Mouse (Mus musculus) liver, embryonic 14.5 days (tissue): ENCODE measurements around the gene Ifi203. TPM values are rescaled to one million over a fixed set of nuclear protein-coding genes. Genes with fewer than 3 reads are reported as not detected.
"Not testable (repeated sequence)": the region's sequence is repeated elsewhere in the genome, so short reads cannot be mapped to it uniquely, and the experiment has no call there.

Experiments
- ATAC-seq: fragments of 200-750 bp; cut with Nextera tagmentation; 2 replicates; pipeline ENCODE4 v1.8.0; 2017; ENCODE audit warnings: moderate number of reproducible peaks, mild to moderate bottlenecking, moderate library complexity; ENCODE audit not compliant: insufficient read depth
- DNase-seq, 3 experiments: peaks; one replicate each; pipeline ENCODE4 v3.0.0-alpha.2; 2012 to 2013; ENCODE audit warnings: low read depth in 3 of 3, low spot score in 3 of 3
- H3K27ac ChIP-seq: fragments of 300-500 bp; sonication (generic); 2 replicates; pipeline ENCODE4 v1.5.1; 2014; ENCODE audit warnings: moderate library complexity, mild to moderate bottlenecking, control low read depth, inconsistent platforms
- H3K27me3 ChIP-seq: fragments of 300-500 bp; sonication (generic); 2 replicates; pipeline ENCODE4 v1.6.1; 2014; ENCODE audit warnings: mild to moderate bottlenecking, low read length, moderate library complexity; ENCODE audit not compliant: control insufficient read depth, insufficient read depth
- H3K36me3 ChIP-seq: fragments of 300-500 bp; sonication (generic); replicated peaks from 2 replicates; pipeline ENCODE4 v1.6.1; 2014; ENCODE audit warnings: low read depth; ENCODE audit not compliant: control insufficient read depth, insufficient read depth
- H3K4me1 ChIP-seq, 2 experiments: fragments of 200-500 bp in 1 of 2; fragments of 300-500 bp in 1 of 2; sonication (generic) in 1 of 2; replicated peaks; 2 replicates each; pipeline ENCODE4 v1.6.1; 2012 to 2014; ENCODE audit warnings: antibody characterized with exemption in 1 of 2, inconsistent platforms in 1 of 2, low read length in 1 of 2; ENCODE audit not compliant: control insufficient read depth in 2 of 2, insufficient read depth in 2 of 2
- H3K4me2 ChIP-seq: fragments of 300-500 bp; sonication (generic); 2 replicates; pipeline ENCODE4 v1.6.1; 2014; ENCODE audit warnings: low read depth, mild to moderate bottlenecking, control low read depth, moderate library complexity
- H3K4me3 ChIP-seq, 2 experiments: fragments of 200-500 bp in 1 of 2; fragments of 300-500 bp in 1 of 2; sonication (generic) in 1 of 2; 2 replicates each; pipeline ENCODE4 v1.5.1; 2012 to 2014; ENCODE audit warnings: low read depth in 2 of 2, low read length in 2 of 2, mild to moderate bottlenecking in 2 of 2, control low read depth in 1 of 2, inconsistent platforms in 1 of 2, moderate library complexity in 1 of 2; ENCODE audit not compliant: insufficient read depth in 1 of 2
- H3K9ac ChIP-seq: fragments of 300-500 bp; sonication (generic); replicated peaks from 2 replicates; pipeline ENCODE4 v1.6.1; 2014; ENCODE audit warnings: mild to moderate bottlenecking, control low read depth, moderate library complexity
- H3K9me3 ChIP-seq: fragments of 300-500 bp; sonication (generic); 2 replicates; pipeline ENCODE4 v1.6.1; 2016; ENCODE audit warnings: low read length, mixed read lengths; ENCODE audit not compliant: control insufficient read depth
- WGBS: fragments of 180-500 bp; shearing (Covaris S2); extraction: QIAGEN DNeasy Blood & Tissue Kit; methylation state at CpG from one replicate; pipeline ENCODE4 v1.1.7; 2014; ENCODE audit not compliant: insufficient replicate concordance; 5-methylcytosine and 5-hydroxymethylcytosine counted together
- polyA plus RNA-seq, 2 experiments: library from polyadenylated mRNA; depleted of rRNA in 1 of 2; stranded (reverse) in 1 of 2; unstranded in 1 of 2; fragments of >200 nt; fragmentation: Nextera tagmentation in 1 of 2; extraction: Ambion mirVana in 1 of 2; gene quantifications; 2 replicates each; pipeline versions ENCODE4 v1.2.1 to v1.2.3; 2012 to 2014

Ifi203 gene
- polyA plus RNA-seq, 2 experiments = 1.4 to 2.9 TPM

GRCm38 (mm10) chr1:173887026-173887787, 55.3 kb downstream of the Ifi203 start:
- H3K9ac ChIP-seq, H3K9me3 ChIP-seq, H3K4me1 ChIP-seq, H3K36me3 ChIP-seq, H3K4me2 ChIP-seq, H3K4me3 ChIP-seq, DNase-seq, H3K27me3 ChIP-seq, H3K27ac ChIP-seq, ATAC-seq: not testable (repeated sequence)
- 0% methylated on average over 1 of the region's 2 CpGs for WGBS

- not testable (repeated sequence) for ATAC-seq, DNase-seq, H3K27ac ChIP-seq, H3K9me3 ChIP-seq, H3K27me3 ChIP-seq, H3K9ac ChIP-seq, H3K36me3 ChIP-seq, H3K4me1 ChIP-seq, H3K4me2 ChIP-seq, H3K4me3 ChIP-seq
- 60% methylated on average over 3 of the region's 3 CpGs for WGBS
Measured at GRCm38 (mm10) chr1:173880004-173880666, 62.3 kb downstream of the Ifi203 start.

- not testable (repeated sequence) for H3K4me1 ChIP-seq, H3K27me3 ChIP-seq, H3K4me3 ChIP-seq, H3K9me3 ChIP-seq, H3K4me2 ChIP-seq, DNase-seq, H3K27ac ChIP-seq, H3K9ac ChIP-seq, ATAC-seq, H3K36me3 ChIP-seq
- WGBS = 46% methylated on average over 5 of the region's 5 CpGs
Measured at GRCm38 (mm10) chr1:173879225-173879987, 63.1 kb downstream of the Ifi203 start.

- not testable (repeated sequence) for H3K9me3 ChIP-seq, H3K9ac ChIP-seq, H3K36me3 ChIP-seq, ATAC-seq, H3K27me3 ChIP-seq, H3K27ac ChIP-seq, H3K4me2 ChIP-seq, H3K4me3 ChIP-seq, DNase-seq, H3K4me1 ChIP-seq
- 53% methylated on average over 6 of the region's 6 CpGs for WGBS
Measured at GRCm38 (mm10) chr1:173878264-173878663, 64.2 kb downstream of the Ifi203 start.

GRCm38 (mm10) chr1:173877125-173877524, 65.3 kb downstream of the Ifi203 start:
- 59% methylated on average over 1 of the region's 1 CpGs for WGBS
- ATAC-seq, H3K27ac ChIP-seq, H3K36me3 ChIP-seq, H3K4me2 ChIP-seq, H3K9me3 ChIP-seq, H3K9ac ChIP-seq, H3K4me1 ChIP-seq, H3K27me3 ChIP-seq, DNase-seq, H3K4me3 ChIP-seq: not testable (repeated sequence)

Other genes with a start within 250 kb of the Ifi203 start
- 1.8 and 2.2 TPM in 2 replicates for gene Ifi207, start 200.9 kb downstream of the Ifi203 start, polyA plus RNA-seq (2012; rRNA removed)
- 1.4 and 2.0 TPM in 2 replicates for gene Ifi207, start 200.9 kb downstream of the Ifi203 start, polyA plus RNA-seq (2014; fragmentation: Nextera tagmentation; extraction: Ambion mirVana)
- 0.95 and 2.3 TPM in 2 replicates for gene Ifi204, start 175.7 kb downstream of the Ifi203 start, polyA plus RNA-seq (2012; rRNA removed)
- 2.9 and 3.3 TPM in 2 replicates for gene Ifi204, start 175.7 kb downstream of the Ifi203 start, polyA plus RNA-seq (2014; fragmentation: Nextera tagmentation; extraction: Ambion mirVana)
- gene Ifi211, start 29.6 kb downstream of the Ifi203 start, polyA plus RNA-seq (2012; rRNA removed) = 0.61 and 1.2 TPM in 2 replicates
- gene Ifi211, start 29.6 kb downstream of the Ifi203 start, polyA plus RNA-seq (2014; fragmentation: Nextera tagmentation; extraction: Ambion mirVana) = 1.5 and 1.6 TPM in 2 replicates
- gene Mndal, start 181 bp downstream of the Ifi203 start, polyA plus RNA-seq (2012; rRNA removed) = 1.0 and 2.6 TPM in 2 replicates
- gene Mndal, start 181 bp downstream of the Ifi203 start, polyA plus RNA-seq (2014; fragmentation: Nextera tagmentation; extraction: Ambion mirVana) = 2.0 and 2.8 TPM in 2 replicates
- not detected in 2 replicates for gene Ifi202b, start 40.1 kb upstream of the Ifi203 start, polyA plus RNA-seq (2012; rRNA removed)
- gene Ifi202b, start 40.1 kb upstream of the Ifi203 start, polyA plus RNA-seq (2014; fragmentation: Nextera tagmentation; extraction: Ambion mirVana) = not detected in 2 replicates
- gene Ifi205, start 89.1 kb upstream of the Ifi203 start, polyA plus RNA-seq (2012; rRNA removed) = 0.24 and 0.28 TPM in 2 replicates
- 0.67 and 0.68 TPM in 2 replicates for gene Ifi205, start 89.1 kb upstream of the Ifi203 start, polyA plus RNA-seq (2014; fragmentation: Nextera tagmentation; extraction: Ambion mirVana)
- 0.06 and 0.10 TPM in 2 replicates for gene Olfr433, start 98.0 kb upstream of the Ifi203 start, polyA plus RNA-seq (2012; rRNA removed)
- 0.03 and 0.08 TPM in 2 replicates for gene Olfr433, start 98.0 kb upstream of the Ifi203 start, polyA plus RNA-seq (2014; fragmentation: Nextera tagmentation; extraction: Ambion mirVana)
- gene Olfr432, start 106.5 kb upstream of the Ifi203 start, polyA plus RNA-seq (2012; rRNA removed) = not detected in 2 replicates
- not detected in 2 replicates for gene Olfr432, start 106.5 kb upstream of the Ifi203 start, polyA plus RNA-seq (2014; fragmentation: Nextera tagmentation; extraction: Ambion mirVana)
- gene Olfr430, start 123.9 kb upstream of the Ifi203 start, polyA plus RNA-seq (2012; rRNA removed) = not detected in 2 replicates
- not detected in 2 replicates for gene Olfr430, start 123.9 kb upstream of the Ifi203 start, polyA plus RNA-seq (2014; fragmentation: Nextera tagmentation; extraction: Ambion mirVana)
- gene Olfr429, start 141.7 kb upstream of the Ifi203 start, polyA plus RNA-seq (2012; rRNA removed) = not detected in 2 replicates
- gene Olfr429, start 141.7 kb upstream of the Ifi203 start, polyA plus RNA-seq (2014; fragmentation: Nextera tagmentation; extraction: Ambion mirVana) = not detected in 2 replicates
- gene Olfr427, start 154.2 kb upstream of the Ifi203 start, polyA plus RNA-seq (2012; rRNA removed) = not detected in 2 replicates
- not detected in 2 replicates for gene Olfr427, start 154.2 kb upstream of the Ifi203 start, polyA plus RNA-seq (2014; fragmentation: Nextera tagmentation; extraction: Ambion mirVana)
- gene Olfr231, start 178.5 kb upstream of the Ifi203 start, polyA plus RNA-seq (2012; rRNA removed) = not detected in 2 replicates
- not detected in 2 replicates for gene Olfr231, start 178.5 kb upstream of the Ifi203 start, polyA plus RNA-seq (2014; fragmentation: Nextera tagmentation; extraction: Ambion mirVana)
- gene Olfr424, start 188.8 kb upstream of the Ifi203 start, polyA plus RNA-seq (2012; rRNA removed) = not detected in 2 replicates
- gene Olfr424, start 188.8 kb upstream of the Ifi203 start, polyA plus RNA-seq (2014; fragmentation: Nextera tagmentation; extraction: Ambion mirVana) = not detected in 2 replicates
- gene Olfr420, start 213.0 kb upstream of the Ifi203 start, polyA plus RNA-seq (2012; rRNA removed) = not detected in 2 replicates
- 0.30 and 1.1 TPM in 2 replicates for gene Olfr420, start 213.0 kb upstream of the Ifi203 start, polyA plus RNA-seq (2014; fragmentation: Nextera tagmentation; extraction: Ambion mirVana)
- gene Spta1, start 230.1 kb upstream of the Ifi203 start, polyA plus RNA-seq (2012; rRNA removed) = 23.1 and 38.7 TPM in 2 replicates
- gene Spta1, start 230.1 kb upstream of the Ifi203 start, polyA plus RNA-seq (2014; fragmentation: Nextera tagmentation; extraction: Ambion mirVana) = 45.0 and 49.1 TPM in 2 replicates